Mouse (Mus musculus) retina, embryonic 14.5 days (tissue): ENCODE data around the gene Cytl1.
A peak's percentile ranks its signal among the peaks of the same experiment; 100 is the strongest.

Experiments used
- DNase-seq: peaks from one replicate; pipeline ENCODE4 v3.0.0-alpha.2; 2015; ENCODE audit warnings: low spot score

The Cytl1 gene

DNA sequence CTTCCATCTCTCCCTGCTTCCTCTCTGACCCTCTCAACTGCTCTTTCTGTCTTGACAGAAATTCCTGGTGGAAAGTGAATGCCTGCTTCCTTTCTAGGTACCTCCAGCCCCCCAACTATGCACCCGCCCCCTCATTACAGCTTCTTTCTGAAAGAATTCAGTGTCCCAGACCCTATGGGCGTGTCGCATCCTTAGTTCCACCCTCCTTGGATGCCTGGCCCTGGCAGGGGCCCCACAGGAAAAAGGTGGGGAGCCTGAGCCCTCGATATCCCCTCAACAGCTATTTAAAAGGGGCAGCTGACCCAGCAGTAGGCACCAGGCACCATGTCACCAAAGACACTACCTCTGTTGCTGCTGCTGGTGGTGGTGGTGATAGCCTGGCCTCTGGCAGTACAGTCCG is at the start of gene Cytl1:
Cytl1 (plus strand) TSS at position 296 of the 400 bp plus-strand sequence.
- no peak for DNase-seq

DNA sequence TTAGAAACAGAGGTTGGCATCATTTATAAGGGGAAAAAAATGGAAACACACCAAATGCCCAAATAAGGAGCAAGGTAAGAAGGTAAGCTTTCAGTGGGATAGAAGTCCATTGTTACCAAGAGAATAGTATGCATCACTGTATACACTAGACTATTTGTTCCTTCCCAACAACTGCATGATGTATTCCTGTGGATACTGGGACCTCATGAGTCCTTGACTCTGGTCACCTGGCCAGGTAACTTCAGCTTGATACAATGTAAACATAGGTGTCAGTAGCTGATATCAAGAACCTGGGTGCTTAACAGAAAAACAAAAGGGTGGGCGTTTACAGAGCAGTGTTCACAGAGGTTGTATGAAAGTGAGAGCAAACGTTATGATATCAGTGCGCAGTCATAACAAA is 42.6 kb upstream of the Cytl1 start:
- no peak for DNase-seq

DNA sequence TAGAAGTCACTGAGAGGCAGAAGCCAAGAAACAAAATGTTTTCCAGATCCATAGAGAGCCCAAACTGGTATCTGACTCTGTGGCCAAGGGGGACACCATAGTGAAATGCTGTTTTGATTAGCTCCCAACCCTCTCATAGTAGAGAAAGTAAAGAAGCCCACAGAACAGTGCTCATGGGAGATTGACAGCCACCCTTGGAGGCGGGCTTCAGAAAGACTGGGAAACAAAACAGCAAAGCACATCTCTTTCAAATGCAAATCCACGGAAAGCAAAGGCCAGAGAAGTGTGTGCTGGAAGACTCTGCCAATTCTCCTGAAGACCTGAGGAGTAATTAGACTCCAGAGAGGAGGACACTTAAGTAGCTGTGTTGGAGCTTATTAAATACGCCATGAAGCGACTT is 39.5 kb upstream of the Cytl1 start:
- no peak for DNase-seq

- DNase-seq, result no peak
Measured at GRCm38 (mm10) chr5:37697286-37697685, 38.0 kb upstream of the Cytl1 start.

DNA sequence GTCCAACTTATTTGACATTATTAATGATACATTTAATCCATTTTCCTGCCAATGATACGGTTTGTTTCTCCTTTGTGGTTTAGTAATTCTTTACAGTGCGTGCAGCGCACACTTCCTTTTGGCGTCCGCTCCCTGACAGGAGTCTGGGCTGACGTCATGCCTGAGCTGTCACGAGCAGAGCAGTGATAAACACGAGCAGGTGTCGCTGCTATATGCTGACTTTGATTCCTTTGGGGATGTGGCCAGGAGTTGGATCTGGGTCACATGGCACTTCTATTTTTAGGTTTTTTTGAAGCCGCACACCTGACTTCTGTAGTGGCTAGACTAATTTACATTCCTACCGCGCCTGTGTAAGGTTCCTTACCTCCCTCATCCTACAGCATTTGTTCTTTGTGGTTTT is 35.6 kb upstream of the Cytl1 start:
- no peak for DNase-seq

DNA sequence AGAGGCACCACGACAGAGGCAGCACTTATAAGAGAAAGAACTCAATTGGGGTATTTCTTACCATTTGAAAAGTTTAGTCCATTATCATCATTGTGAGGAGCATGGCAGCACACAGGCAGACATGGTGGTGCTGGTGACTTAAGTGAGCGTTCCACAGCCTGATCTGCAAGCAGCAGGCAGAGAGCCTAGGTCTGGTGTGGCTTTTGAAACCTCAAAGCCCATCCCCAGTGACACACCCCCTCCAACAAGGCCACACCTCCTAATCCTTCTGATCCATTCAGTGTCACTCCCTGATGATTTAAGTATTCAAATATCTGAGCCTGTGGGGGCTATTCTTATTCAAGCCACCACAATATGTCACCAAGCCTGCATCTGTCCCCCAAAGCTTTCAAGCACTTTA is 30.4 kb upstream of the Cytl1 start:
- no peak for DNase-seq

- no peak for DNase-seq
Measured at GRCm38 (mm10) chr5:37708124-37708523, 27.2 kb upstream of the Cytl1 start.

DNA sequence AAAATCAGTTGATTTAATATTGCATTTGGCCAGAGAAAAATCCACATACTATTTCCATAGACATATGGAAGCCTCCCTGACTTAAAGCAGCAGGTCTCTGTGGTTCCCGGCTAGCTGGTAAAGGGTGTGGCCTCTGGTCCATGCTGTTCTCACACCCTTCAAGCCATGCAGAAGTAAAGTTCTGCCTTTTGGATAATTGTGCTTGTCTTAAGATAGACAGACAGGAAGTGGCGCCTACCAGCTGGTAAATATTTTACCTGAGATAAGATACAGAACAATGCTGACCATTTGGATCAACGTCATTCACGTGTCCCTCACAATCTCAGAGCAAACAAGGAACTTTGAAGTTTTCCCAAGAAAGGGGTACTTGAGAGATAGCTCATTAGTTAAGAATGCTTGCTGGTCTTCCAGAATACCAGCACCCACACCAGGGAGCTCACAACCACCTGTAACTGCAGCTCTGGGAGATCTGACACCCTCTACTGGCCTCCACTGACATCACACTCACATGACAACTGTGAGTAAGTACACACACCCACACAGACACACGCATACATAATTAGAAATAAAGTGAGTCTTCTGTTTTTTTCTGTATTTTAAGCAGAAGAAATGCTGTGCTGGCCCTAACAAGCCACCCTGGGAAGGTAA is 25.9 kb upstream of the Cytl1 start:
- DNase-seq, result no peak

GRCm38 (mm10) chr5:37716505-37717372 is 18.6 kb upstream of the Cytl1 start, which contains the start of gene Stk32b:
Stk32b (minus strand) TSS chr5:37717171.
- DNase-seq, result peak; percentile 70

- DNase-seq, result peak; percentile 74
Measured at GRCm38 (mm10) chr5:37717384-37717963, 17.8 kb upstream of the Cytl1 start.

DNA sequence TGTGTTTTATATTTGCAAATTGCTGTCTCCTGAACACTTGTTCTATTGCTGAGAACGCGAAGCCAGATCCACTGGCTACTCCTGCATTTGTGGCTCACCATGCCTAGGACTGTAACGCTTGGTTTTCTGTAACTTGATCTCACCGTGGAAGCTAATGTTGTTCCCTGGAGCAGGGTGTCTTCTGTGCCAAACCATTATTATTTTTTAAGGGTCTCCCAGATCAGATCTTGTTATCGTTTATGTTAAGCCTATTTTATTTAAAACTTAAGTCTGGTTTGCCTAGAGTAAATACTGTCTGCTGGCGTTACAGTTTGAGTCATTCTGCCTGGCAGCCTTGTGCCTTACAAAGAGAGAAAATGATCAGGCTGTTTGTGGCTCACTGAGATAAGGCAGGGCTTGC is 14.6 kb upstream of the Cytl1 start:
- no peak for DNase-seq

- no peak for DNase-seq
Measured at GRCm38 (mm10) chr5:37725220-37725886, 10.0 kb upstream of the Cytl1 start.

DNA sequence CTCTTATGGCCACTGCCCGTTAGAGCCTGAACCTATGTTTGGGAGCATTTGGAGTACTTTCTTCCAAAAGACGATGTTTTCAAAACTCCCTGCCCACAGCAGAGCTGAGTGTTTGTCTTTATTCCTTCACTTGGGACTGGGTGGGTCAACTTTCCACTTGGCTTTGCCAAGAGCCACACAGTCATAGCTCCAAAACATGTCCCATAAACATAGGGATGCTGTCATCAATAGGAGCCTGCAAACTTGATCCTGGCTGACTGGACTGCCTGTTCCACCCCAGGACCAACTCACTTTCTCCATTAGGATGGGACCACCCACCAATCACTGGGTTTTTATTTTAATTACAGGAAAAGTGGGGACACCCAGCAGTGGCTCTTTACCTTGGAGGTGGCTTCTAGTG is 4.5 kb upstream of the Cytl1 start:
- no peak for DNase-seq

DNA sequence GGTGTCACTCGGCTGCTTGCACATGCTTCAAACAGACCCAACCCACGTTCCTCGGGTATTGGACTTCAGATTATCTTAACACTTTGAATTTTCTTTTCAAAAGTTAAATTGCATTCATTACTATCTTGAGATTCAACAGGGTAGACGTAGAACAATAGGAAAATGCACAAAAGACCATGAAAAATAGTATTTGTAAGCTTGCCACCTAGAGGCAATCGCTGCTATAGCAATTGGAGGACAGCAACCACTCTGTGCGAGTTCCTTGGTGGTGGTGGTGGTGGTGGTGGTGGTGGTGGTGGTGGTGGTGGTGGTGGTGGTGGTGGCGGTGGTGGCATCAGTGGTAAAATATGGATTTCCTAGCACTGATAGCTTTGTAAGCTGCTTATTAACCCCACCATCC is 894 bp downstream of the Cytl1 start:
- no peak for DNase-seq

DNA sequence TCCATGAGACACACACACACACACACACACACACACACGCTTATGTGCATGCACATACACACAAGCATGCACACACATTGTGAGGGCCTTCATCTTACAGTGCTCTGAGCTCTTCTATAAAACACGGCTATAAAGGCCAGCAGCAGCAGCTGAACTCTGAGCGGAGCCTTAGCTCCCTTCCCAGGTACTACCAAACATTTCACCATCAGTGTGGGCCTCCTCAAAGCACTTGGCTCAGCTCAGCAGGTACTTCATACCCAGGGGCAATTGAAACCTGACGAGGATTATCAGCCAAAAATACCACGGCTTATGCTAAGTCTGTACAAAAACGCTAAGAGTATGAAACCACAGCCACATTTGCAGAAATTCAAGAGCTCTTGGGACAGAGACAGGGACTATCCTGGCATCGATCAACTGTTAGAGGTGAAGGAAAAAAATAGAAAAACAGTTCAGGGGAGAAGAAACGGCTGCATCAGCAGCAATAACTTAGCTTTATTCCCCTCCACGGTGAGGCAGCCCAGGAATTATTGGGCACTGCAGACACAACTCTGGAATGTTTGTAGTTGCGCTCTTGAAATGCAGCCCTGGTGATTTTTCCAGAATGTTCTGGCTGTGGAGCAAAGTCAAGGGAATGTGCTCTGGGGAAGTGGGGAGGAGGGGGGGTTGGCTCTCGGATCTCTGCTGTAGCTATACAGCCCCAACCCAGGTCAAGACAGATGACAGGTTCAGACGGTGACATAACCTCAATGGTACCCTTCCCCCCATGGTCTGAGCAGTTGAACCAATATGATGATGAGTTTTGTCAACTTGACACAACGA is 8.8 kb downstream of the Cytl1 start:
- DNase-seq, result no peak

- peak; percentile 88 for DNase-seq
Measured at GRCm38 (mm10) chr5:37752027-37752967, 17.0 kb downstream of the Cytl1 start.

GRCm38 (mm10) chr5:37753366-37753765 is 18.0 kb downstream of the Cytl1 start:
- no peak for DNase-seq

DNA sequence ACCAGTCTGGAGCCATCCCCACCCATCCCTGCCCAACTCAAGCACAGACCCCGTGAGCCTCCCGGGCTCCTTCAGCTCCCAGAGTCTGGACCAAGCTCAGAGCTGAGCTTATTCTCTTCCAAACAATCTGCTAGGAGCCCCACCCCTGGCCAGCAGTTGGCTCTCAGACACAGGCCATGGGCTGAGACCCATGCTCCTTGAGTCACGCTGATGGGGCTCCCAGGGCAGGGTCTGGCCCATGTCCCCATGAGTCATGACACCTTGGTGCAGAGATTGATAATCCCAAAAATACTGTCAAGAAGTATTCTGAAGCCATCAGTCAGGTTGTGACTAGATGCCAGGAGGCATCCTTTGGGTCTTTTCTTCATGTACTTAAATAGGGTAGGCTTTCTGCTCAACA is 26.7 kb downstream of the Cytl1 start:
- DNase-seq, result no peak

DNA sequence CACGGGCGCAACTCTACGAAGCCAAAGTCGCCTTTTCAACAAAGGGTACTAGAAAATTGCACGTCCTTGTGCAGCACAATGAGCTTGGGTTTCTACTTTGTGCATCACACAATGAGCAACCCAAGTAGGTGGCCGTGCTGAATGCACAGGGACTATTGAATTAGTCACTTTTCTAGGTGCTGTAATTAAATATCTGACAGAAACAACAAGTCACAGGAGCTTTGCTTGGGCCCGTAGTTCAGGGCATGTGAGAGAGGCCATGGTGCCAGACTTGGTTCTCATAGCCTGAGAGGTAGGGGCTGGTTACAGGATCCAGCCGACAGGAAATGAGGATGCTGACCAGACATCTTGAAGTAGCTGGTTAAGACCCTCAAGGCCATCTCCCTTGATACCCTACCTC is 30.5 kb downstream of the Cytl1 start:
- no peak for DNase-seq

- no peak for DNase-seq
Measured at GRCm38 (mm10) chr5:37767231-37767630, 31.9 kb downstream of the Cytl1 start.

DNA sequence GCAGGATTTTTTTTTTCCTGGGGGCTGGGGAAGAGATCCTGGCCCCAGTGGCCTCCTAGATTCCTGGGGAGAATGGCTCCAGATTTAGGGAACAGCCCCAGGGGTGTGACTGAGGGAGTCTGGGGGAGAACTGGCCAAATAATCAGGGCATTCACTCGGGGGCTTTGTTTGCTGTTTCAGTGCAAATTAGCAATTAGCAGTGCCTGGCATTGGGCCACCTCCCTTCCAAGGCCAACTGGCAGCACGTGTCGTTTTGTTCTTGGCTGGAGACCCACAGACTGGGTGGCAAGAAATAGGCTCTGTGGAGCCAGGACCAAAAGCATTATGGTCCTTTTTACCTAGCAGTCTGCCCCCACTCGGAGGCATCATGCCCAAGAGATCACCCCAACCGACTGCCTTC is 33.7 kb downstream of the Cytl1 start:
- peak; percentile 25 for DNase-seq
